Mouse (Mus musculus) megakaryocyte, adult 5-6 weeks (primary cell): ENCODE results near the gene Slc17a1. TPM values are rescaled to one million over a fixed set of nuclear protein-coding genes. Genes with fewer than 3 reads are reported as not detected.

Experiments
- ATAC-seq: 2 replicates; pipeline ENCODE4 v1.8.0; 2016; ENCODE audit warnings: mild to moderate bottlenecking, inconsistent platforms; ENCODE audit not compliant: poor library complexity, severe bottlenecking
- total RNA-seq, 2 experiments: library from RNA; stranded (forward) in 1 of 2; stranded (reverse) in 1 of 2; fragments of 153-499, 151-499 nt in 1 of 2; fragments of 221-1000, 200-1000 nt in 1 of 2; gene quantifications; 2 replicates each; pipeline versions ENCODE4 v1.2.3 to v1.2.4; 2015 to 2017

Slc17a1 gene
- total RNA-seq (2015) (not detected in 2 replicates), total RNA-seq (2017) (not detected in 2 replicates)

GRCm38 (mm10) chr13:23867405-23867804, at the start of gene Slc17a1:
Gene Slc17a1, plus strand, starts transcription at chr13:23867750.
- ATAC-seq = no peak

- no peak for ATAC-seq
Measured at GRCm38 (mm10) chr13:23820179-23820940, 47.2 kb upstream of the Slc17a1 start.

- no peak for ATAC-seq
Measured at GRCm38 (mm10) chr13:23822213-23822612, 45.3 kb upstream of the Slc17a1 start.

- ATAC-seq = no peak
Measured at GRCm38 (mm10) chr13:23826606-23827005, 40.9 kb upstream of the Slc17a1 start.

- ATAC-seq = peak; percentile 45; the same call in 1 of the 2 replicates
Measured at GRCm38 (mm10) chr13:23833053-23833452, 34.5 kb upstream of the Slc17a1 start.

- ATAC-seq = no peak
Measured at GRCm38 (mm10) chr13:23834836-23835235, 32.7 kb upstream of the Slc17a1 start.

- ATAC-seq = no peak
Measured at GRCm38 (mm10) chr13:23836630-23837029, 30.9 kb upstream of the Slc17a1 start.

- ATAC-seq = no peak
Measured at GRCm38 (mm10) chr13:23839308-23839707, 28.2 kb upstream of the Slc17a1 start, which contains the start of gene Slc17a3. Gene Slc17a3, plus strand, starts transcription at chr13:23839434.

- no peak for ATAC-seq
Measured at GRCm38 (mm10) chr13:23845851-23846250, 21.7 kb upstream of the Slc17a1 start.

GRCm38 (mm10) chr13:23849299-23849698, 18.3 kb upstream of the Slc17a1 start:
- ATAC-seq = no peak

GRCm38 (mm10) chr13:23856401-23856800, 11.1 kb upstream of the Slc17a1 start:
- no peak for ATAC-seq

- no peak for ATAC-seq
Measured at GRCm38 (mm10) chr13:23861815-23862214, 5.7 kb upstream of the Slc17a1 start.

GRCm38 (mm10) chr13:23864711-23865110, 2.8 kb upstream of the Slc17a1 start:
- ATAC-seq = no peak

- ATAC-seq = no peak
Measured at GRCm38 (mm10) chr13:23866086-23866710, 1.4 kb upstream of the Slc17a1 start.

GRCm38 (mm10) chr13:23867000-23867399, 550 bp upstream of the Slc17a1 start:
- ATAC-seq = no peak

- ATAC-seq = no peak
Measured at GRCm38 (mm10) chr13:23868790-23869533, 1.4 kb downstream of the Slc17a1 start.

- no peak for ATAC-seq
Measured at GRCm38 (mm10) chr13:23869996-23870395, 2.4 kb downstream of the Slc17a1 start.

GRCm38 (mm10) chr13:23873141-23873540, 5.6 kb downstream of the Slc17a1 start:
- no peak for ATAC-seq

- no peak for ATAC-seq
Measured at GRCm38 (mm10) chr13:23879106-23879505, 11.6 kb downstream of the Slc17a1 start.

- ATAC-seq = peak; percentile 90
Measured at GRCm38 (mm10) chr13:23879636-23880035, 12.1 kb downstream of the Slc17a1 start.

GRCm38 (mm10) chr13:23885540-23885939, 18.0 kb downstream of the Slc17a1 start:
- ATAC-seq = peak; percentile 93
